Mouse (Mus musculus) layer of hippocampus, postnatal 10 days (tissue): ENCODE results near the gene Cryab. TPM values are rescaled to one million over a fixed set of nuclear protein-coding genes. Genes with fewer than 3 reads are reported as not detected.

ENCODE experiments used
- DNase-seq, 2 experiments: peaks; one replicate each; pipeline ENCODE4 v3.0.0; 2021; ENCODE audit warnings: low spot score in 2 of 2
- total RNA-seq, 2 experiments: library from RNA; stranded (reverse); gene quantifications; 2 replicates each; pipeline ENCODE4 v1.2.3; 2021

Cryab gene
- total RNA-seq, 2 experiments from 2014 or later = 43.1 to 44.7 TPM

DNA sequence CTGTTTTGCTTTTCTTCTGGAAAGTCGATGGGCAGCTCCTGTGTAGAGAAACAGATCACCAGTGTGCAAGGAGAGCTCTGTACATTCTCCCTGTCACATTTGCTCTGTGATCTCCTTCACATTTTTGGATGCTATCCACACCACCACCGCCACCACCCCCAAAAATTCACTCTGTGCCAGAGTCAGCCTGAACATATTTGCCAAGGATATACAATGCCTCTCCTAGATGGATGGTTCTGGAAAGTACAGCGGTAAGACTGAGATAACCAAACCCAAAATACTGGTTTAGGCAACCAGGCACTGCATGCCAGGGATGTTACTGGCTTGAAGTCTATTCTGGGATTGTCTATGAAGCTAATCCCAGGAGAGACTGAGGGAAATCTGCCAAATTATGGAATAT lies 8.9 kb upstream of the Cryab start:
- DNase-seq = no peak

GRCm38 (mm10) chr9:50742744-50743143 lies 8.4 kb upstream of the Cryab start:
- DNase-seq = no peak

DNA sequence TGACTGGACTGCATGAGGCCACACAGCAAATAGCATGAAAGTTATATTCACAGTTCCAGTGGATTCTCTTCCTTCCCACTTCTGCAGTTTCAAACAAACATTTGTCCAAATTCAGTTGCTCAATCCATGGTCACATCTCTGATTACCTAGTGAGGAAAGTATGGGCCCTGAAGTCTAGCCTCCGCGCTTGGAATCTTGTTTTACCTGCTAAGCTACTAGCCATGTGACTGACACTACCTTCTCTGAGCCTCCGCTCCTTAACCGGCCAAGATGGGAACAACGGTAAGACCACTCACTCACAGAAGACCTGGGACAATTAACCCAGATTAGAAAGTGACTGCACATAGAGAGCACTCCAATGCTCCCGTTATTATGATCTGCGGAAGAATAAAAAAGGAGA lies 5.3 kb upstream of the Cryab start:
- DNase-seq = no peak

- DNase-seq = peak in 1 of 2 experiments; percentile 15
Measured at GRCm38 (mm10) chr9:50746214-50746677, 4.9 kb upstream of the Cryab start, which contains the start of gene 2310030G06Rik. Gene 2310030G06Rik (minus strand): TSS chr9:50746536.

DNA sequence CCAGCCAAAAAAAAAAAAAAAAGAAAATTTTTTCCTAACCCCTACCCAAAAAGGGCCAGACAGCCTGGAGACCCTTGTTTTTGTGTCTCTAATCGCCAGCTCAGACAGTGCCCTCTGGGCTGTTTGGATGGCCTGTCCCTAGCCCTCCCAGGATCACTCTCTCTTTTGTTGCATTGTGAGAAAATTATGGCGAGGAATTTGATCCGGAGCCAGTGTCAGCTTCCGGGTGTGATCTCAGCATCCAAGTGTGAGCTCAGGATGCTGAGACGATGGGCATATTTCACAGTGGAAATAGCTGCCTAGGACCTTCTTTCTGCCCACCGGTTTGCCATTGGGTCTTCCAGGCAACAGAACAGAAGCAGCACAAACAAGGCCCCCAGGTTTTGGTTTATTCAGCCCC lies 419 bp upstream of the Cryab start:
- DNase-seq = no peak

GRCm38 (mm10) chr9:50752054-50752602 lies 1.0 kb downstream of the Cryab start, which contains the start of gene Hspb2:
Gene Hspb2 (minus strand): TSS chr9:50752354.
- DNase-seq = no peak

- DNase-seq = peak; percentile 67
Measured at GRCm38 (mm10) chr9:50752784-50753615, 1.9 kb downstream of the Cryab start.

DNA sequence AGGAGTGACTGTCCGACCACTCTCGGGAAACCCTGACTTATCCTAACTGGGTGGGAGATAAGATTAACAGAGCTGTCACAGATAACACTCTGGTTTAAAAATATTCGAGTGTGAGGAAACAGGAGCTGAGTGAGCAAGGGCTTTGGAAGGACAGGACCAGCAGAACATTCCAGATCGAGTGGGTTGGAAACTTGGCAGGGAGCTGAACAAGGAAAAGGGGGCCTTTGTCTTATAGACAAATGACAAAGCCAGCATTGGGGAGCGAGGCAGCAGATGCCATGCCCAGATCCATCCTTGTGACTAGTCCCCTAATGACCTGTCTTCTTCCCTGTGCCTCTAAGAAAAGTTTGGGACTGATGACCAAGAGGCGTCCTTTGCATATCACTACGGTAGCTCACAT lies 2.8 kb downstream of the Cryab start:
- no peak for DNase-seq

DNA sequence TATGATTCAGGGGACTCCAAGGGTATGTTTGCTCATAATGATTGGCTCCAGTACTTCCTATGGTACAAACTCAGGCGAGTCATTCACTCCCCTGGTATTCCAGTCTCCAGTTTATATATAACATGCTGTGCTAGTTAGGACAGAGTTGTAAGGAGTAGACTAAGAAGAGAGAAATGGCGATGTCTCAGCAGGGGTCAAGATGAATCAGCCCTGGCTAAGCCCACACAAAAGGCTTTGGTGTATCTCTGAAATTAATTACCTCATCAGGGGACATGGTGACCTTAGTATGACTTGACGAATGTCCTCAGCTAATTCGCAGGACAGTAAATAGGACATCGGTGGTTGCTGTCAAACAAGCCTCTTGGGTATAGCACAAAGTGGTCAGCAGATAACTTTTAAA lies 5.6 kb downstream of the Cryab start:
- DNase-seq = no peak

DNA sequence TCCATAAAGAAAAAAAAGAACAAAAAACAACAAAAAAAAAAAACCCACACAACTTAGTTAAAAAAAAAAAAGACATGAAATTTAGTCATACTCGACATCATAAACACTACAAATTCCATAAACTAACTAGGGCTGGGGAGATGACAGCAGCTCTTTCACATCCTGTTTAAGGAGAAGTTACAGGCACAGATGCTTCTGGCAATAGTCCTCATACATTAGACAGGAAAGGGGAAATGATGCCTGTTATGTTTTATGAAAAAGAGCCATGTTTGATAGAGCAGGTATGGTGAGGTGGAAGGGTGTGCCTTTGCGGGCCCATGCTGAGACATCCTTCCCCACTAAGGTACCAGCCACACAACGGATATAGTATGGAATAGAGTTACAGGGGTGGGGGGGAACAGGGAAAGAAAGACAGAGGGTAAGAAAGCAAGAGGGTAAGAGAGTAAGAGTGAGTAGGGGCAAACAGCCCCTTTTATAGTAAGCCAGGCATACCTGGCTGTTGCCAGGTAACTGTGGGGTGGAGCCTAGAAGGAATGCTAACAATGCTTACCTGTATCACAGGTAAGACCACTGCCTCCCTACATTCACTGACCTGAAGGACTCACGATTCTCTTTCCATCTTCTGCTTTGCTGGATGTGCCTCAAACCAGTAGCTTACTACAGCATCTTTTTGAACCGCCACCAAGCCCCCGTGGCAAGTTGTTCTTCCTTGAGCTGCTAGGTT lies 10.6 kb downstream of the Cryab start:
- no peak for DNase-seq

DNA sequence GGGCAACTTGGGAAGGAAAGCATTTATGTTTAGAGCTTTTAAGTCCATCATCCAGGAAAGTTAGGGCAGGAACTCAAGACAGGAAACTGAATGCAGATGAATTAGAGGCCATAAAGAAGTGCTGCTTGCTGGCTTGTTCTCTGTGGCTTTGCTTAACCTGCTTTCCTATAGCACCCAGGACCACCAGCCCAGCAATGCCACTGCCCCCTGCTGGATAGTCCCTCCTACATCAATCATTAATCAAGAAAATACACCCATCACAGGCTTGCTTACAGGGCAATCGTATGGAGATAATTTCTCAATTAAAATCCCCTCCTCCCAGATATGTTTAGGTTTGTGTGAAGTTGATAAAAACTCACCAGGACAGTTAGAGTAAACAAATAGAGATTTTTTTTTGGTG lies 12.2 kb downstream of the Cryab start:
- peak in 1 of 2 experiments; percentile 58 for DNase-seq

DNA sequence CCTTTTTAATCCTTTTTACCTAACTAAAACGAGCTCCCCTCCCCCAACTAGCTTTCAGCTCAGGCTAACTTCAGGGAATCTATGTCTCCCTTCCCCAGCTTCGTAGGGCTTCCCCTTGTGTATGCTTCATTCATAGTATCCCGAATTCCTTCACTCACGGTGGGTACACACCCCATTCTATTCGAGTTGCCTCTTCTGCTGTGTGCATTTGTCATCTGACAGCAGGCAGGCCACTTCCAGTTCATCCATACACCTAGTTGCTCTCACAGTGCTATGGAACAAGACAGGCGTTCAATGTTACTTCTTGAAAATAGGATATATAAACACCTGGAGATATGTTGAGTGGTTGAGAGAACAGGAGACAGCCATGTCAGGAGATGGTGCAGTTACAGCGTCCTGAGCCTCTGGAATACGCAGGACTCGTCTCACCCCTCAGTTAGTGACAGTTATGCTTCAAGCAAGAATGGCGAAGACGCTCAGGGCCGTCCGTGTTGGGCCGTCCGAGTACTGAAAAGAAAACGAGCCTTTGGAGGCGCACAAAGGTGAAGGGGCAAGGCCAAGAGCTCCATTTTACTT lies 16.5 kb downstream of the Cryab start:
- no peak for DNase-seq

GRCm38 (mm10) chr9:50768107-50769002 lies 17.2 kb downstream of the Cryab start, which contains the start of gene Fdxacb1:
Gene Fdxacb1 (plus strand): TSS chr9:50768236.
- peak; percentile 98 for DNase-seq

- no peak for DNase-seq
Measured at GRCm38 (mm10) chr9:50770011-50770410, 18.9 kb downstream of the Cryab start.

- DNase-seq = no peak
Measured at GRCm38 (mm10) chr9:50774026-50774462, 22.9 kb downstream of the Cryab start.

- peak; percentile 90 to 93 for DNase-seq
Measured at GRCm38 (mm10) chr9:50774991-50775612, 24.0 kb downstream of the Cryab start, which contains the start of the genes Alg9 and 1110032A03Rik. Gene Alg9 (plus strand): TSS chr9:50775019. Gene 1110032A03Rik (minus strand): TSS chr9:50775520.

DNA sequence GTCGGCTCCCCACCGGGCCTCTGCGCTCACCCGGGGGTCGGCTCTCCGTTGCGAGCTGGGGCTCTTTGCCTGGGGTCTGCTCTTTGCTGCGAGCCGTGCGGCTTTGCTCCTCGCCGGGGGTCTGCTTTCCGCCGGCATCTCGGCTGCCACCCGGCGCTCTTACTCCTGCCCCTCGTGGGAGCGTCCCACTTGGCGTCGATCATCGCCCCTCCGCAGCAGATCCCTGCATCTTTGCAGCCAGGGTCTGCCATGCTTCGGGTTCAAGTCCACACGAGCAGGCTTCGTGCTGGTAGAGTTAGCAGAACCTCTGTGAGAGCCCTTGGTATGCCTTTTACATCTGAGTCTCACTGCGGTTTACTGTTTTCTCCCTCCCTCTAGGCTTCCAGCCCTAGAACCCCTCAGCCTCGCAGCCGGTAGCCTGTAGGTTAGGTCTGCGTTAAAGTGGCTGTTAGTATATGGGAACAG lies 24.6 kb downstream of the Cryab start:
- peak; percentile 34 to 40 for DNase-seq

DNA sequence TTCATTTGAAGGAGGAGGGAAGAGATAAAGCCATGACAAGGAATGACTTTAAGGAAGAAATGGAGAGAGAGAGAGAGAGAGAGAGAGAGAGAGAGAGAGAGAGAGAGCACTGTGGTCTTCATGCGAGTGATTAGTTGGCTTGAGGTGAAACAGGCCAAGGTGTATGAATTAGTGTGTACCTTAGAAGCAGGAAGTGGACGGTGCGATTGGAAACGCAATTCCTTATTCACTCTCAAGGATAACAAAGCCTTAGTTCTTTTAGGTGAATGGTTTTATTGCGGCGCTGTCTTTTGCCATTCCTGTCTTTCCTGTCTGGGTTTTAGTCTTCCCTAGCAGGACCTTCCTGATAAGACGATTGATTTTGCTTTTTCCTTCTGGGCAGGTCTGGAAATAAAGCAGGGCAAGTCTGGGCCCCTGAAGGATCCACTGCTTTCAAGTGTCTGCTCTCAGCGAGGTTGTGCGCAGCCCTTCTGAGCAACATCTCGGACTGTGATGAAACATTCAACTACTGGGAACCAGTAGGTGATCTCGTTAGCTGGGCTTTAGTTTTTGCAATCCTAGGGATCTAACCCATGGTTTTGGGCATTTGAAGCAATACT lies 25.1 kb downstream of the Cryab start:
- DNase-seq = no peak

DNA sequence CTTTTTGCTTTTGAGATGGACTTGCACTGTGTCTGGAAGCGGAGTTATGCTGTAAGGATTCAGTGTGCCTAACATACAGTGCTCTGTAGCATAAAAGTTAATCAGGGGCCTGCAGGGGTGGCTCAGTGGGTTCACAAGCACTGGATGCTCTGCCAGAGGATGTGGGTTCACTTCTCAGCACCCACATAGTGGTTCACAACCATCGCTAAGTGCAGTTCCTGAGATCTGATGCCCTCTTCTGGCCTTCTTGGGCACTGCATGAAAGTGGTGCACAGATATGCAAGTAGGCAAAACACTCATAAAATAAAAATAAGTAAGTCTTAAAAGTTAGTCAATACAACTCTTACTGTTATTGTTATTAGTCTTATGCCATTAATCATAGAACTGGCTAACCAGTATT lies 31.0 kb downstream of the Cryab start:
- peak; percentile 48 to 50 for DNase-seq
